Mouse (Mus musculus) urinary bladder, postnatal 4 days (tissue): ENCODE measurements around the gene Zfp94.

ENCODE experiments used
- DNase-seq, 2 experiments: peaks; one replicate each; pipeline ENCODE4 v3.0.0; 2021 to 2022; ENCODE audit warnings: low spot score in 2 of 2

Zfp94 gene

DNA sequence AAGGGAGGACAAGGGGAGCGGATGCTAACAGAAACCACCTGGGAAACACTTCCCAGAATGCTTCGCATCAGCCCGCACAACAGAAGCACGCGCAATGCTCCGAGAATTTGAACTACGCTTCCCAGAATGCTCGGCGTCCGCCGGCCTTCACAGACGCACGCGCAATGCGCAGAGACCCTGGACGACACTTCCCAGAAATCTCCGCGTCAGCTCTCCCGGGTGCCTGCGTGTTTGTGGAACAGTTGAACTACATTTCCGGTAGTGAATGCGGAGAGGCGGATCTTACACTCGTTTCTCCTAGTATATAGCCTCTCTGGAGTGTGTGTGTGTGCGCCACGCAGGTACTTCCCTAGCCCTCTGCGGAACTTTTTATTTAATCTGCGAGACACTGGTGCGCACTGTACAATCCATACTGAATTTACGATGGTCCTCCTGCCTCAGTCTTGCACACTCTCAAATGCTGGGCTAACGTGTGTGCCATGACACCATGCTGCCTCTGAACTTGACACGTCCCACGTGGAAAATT lies at the start of gene Zfp94:
Gene Zfp94, minus strand, starts transcription at position 100 of the 526 bp plus-strand sequence.
- DNase-seq = peak; percentile 92

DNA sequence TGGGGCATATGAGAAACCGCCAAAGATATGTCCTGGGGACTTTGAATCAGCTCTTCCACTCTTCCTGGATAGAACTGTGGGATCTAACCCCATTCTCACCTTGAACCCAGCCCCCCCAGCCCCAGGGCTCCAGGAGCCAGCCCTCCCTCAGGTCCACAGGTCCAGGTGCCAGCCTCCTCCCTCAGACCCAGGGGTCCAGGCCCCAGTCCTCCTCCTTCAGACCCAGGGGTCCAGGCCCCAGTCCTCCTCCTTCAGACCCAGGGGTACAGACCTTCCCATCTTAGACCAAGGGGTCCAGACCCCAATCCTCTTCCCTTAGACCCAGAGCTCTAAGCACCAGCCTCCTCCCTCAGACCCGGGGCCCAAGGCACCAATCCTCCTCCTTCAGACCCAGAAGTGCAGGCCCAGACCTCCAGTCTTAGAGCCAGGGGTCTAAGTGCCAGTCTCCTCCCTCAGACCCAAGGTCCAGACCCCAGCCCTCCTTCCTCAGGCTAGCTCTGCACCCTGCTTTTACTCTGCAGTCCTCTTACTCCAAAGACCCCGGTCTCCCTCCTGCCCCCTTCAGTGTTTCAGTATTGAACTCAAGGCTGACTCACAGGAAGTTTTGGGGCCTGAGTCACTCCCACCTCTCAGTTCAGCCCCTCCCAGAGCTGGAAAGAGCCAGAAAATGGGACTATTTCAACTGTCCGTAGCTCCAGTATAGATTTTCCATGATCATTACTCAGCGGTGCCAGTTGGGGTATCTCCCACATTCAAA lies 49.0 kb upstream of the Zfp94 start:
- DNase-seq = no peak

DNA sequence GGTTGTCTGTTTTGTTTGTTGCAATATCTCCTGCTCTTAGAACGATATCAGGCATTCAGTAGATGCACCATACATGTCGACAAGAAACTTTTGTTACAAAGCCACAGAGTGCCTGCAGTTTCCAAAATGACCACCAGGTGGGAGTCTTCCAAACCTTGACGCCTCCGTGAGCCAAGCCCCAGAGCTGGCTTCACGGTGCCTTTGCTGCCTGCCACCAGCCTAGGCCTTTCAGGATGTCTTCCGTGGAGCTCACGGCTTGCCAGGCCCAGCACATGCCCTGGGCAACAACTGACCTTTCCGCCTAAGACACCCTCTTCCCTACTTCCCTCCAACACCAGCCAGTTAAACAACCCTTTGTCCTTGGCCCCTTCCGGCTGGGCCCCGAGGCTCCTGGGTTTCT lies 48.4 kb upstream of the Zfp94 start:
- peak; percentile 64 to 86 for DNase-seq

DNA sequence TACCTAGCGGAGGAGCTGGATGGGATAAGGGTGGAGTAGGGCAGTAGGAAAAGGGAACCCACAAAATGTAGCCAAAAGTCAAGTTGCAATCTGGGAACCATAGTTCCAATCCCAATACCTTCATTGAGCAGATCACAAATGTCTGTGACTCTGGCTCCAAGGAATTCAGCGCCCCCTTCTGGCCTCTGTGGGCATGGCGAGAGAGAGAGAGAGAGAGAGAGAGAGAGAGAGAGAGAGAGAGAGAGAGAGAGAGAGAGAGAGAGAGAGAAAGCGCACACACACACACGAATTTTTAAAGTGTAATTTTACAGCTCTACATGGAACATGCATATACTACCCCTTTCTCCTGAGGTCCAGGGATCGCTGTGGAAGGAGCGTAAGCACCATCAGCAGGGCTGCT lies 46.8 kb upstream of the Zfp94 start:
- no peak for DNase-seq

DNA sequence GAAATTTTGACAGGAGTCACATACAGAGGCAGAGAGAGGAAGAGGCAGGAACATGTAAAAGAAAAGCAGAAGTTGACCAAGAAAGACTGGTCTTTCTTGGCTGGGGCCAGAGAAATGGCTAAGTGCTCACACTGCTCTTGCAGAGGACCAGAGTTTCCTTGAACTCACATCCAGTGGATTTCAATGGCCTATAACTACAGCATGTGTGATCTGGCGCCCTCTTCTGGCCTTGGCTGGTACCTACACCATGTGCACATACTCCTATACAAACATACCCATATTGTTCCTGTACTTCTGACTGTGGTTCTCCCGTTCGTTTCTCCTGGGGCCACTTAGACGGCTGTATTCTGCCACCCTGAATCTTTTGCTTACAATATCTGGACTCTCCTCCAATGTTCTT lies 44.5 kb upstream of the Zfp94 start:
- DNase-seq = no peak

DNA sequence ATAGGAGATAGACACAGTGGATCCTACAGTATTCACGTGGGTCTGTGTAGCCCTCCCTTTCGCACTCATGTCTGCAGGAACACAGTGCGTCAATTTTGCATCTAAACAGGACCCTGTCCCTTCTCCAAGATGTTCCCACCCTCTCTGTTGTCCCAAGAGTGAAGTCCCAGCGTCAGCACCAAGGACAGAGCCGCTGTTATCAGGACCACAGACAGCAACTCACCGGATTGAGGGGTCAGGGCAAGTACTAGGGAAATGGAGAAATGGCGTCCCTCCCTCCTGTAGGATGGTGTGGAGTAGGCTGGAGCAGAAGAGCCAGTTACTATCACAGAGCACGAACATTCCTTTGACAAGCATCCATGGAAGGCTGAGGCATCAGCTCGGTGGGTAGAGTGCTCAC lies 42.8 kb upstream of the Zfp94 start:
- no peak for DNase-seq

DNA sequence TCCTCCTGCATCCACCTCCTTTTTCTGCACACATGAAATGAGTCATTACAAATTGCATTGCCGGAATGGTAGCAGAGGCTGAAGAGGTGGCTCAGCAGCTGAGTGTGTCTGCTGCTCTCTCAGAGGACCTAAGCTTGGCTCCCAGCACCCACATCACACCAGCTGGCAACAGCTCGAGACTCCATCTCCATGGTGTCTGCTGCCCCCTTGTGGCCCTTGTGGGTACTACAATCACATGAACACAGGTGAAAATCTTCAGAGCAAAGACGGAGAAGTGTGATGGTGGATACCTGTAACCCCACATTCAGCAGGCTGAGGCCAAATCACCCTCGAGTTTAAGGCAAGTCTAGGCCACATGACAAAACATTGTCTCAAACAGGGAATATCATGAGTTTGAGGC lies 41.4 kb upstream of the Zfp94 start:
- no peak for DNase-seq

DNA sequence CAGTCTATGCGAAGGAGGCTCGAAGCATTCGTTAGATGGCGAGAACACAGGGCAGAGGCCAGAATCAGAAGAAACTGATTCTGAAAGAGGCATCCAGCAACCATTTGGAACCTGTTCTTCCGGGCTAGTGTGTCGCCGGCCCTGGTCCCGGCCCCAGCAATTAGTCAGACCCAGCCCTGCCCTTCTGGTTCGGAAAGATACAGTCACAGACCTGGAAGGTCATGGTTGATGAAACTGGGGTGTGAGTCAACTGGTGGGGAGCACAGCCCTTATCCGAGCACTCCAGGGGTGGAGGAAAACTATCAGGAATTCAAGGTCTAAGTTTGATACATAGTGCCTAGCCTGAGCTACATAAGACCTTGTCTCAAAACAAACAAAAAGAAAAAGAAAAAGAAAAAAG lies 39.6 kb upstream of the Zfp94 start:
- no peak for DNase-seq

DNA sequence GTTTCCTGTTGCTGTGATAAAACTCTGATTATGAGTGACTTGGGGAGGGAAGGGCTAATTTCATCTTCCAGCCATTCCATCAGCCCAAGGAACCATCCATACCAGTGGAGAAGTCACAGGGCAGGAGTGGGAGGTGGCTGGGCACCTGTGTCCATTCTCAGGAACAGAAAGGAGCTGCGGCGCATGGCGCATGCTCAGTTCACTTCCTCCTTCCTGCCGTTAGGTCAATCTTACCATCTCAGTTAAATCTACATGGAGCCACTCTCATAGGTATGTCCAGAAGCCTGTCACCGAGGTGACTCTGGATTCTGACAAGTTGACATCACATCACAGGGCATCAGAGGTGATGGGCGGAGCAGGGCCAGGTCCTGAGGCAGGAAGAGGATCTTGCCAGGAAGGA lies 39.2 kb upstream of the Zfp94 start:
- DNase-seq = no peak

DNA sequence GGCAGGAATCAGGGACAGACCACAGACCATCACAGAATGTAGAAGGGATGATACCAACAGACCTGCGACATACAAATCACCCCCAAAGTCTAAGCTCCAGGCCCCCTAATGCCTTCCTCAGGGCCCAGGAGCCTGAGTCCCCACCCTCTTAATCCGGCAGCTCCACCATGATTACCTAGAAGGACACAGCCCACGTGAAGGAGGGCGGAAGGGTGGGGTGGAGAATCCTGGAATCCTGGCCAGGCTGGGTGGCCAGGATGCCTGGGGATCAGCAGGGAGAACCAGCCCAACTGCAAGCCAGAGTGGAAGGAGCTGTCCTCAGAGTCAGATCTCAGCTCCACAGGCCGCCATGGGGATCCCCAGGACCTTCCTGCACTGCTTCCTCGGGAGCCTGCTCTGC lies 32.4 kb upstream of the Zfp94 start, which contains the start of gene Lypd5:
Gene Lypd5, plus strand, starts transcription at position 301 of the 400 bp plus-strand sequence.
- no peak for DNase-seq

DNA sequence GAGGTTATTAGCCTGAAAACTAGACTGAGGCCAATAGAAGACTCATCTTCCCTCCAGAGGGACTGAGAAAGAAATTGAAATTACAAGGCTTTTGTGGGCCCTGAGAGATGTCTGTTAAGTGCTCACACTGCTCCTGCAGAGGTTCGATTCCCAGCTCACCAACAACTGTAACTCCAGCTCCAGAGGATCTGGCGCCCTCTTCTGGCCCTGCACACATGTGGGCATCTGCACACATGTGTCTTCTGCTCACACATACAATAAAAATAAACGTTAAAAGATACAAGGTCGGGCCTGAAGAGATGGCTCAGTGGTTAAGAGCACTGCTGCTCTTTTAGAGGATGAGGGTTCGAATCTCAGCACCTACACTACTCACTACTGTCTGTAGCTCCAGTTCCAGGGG lies 30.0 kb upstream of the Zfp94 start:
- no peak for DNase-seq

DNA sequence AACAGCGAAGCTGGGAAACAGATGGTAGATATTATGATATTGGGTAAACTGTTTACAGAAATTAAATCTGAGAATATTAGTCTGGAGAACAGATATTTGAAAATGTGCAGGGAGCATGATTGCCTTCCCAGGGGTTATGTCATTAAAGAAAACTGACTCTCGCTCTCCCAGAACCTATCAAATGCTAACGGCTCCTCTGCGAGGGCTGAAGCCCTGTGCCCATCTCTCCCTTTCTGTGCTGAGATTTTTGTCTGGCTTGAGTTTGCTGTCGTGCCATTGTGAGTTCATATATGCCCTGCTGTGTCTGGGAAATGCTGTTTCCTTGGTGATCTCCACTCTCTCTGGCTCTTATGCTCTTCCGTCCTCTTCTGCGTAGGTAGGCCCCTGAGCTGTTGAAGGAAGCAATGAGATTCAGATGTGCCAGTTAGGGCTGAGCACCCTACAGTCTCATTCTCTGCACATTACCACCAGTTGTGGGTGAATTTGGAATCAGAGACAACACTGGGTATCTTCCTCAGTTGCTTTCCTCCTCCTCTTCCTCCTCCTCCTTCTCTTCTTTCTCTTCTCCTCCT lies 27.3 kb upstream of the Zfp94 start:
- no peak for DNase-seq

DNA sequence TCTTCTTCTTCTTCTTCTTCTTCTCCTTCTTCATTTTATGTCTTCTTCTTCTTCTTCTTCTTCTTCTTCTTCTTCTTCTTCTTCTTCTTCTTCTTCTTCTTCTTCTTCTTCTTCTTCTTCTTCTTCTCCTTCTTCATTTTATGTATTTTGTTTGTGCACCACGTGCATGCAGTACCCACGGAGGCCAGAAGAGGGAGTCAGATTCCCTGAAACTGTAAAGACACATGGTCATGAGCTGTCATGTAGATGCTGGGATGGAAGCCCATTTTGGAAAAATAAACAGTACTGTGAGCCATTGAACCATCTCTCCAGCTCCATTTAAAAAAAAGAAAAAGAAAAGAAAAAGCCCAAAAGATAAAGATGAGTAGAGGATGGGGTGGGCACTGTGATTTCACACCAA lies 21.8 kb upstream of the Zfp94 start:
- DNase-seq = no peak

DNA sequence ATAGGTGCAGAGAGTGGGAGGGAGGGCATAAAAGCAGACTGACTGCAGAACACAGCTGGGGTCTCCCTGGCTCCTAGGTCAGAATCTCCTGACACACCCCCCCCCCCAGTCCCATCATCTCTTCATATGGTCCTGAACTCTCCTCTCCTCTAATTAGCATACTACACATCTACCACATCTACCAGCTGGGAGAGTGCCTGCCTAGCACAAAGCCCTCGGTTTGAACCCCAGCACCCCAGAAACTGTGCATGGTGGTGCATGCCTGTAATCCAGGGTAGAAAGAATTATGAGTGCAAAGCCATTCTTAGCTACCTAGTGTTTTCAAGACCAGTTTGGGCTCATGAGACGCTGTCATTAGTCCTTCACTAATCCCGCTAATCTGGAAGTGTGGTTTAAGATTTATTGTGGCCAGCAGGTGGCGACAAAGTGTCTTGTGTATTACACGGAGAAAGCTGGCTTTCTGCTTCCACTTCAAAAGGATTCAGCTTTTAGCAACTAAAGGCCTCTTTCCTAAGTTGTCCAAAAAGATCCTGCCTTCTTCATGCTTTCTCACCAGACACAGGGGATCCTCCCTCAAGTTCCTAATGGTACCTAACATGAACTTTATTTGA lies 19.3 kb upstream of the Zfp94 start:
- DNase-seq = peak in 1 of 2 experiments; percentile 75

DNA sequence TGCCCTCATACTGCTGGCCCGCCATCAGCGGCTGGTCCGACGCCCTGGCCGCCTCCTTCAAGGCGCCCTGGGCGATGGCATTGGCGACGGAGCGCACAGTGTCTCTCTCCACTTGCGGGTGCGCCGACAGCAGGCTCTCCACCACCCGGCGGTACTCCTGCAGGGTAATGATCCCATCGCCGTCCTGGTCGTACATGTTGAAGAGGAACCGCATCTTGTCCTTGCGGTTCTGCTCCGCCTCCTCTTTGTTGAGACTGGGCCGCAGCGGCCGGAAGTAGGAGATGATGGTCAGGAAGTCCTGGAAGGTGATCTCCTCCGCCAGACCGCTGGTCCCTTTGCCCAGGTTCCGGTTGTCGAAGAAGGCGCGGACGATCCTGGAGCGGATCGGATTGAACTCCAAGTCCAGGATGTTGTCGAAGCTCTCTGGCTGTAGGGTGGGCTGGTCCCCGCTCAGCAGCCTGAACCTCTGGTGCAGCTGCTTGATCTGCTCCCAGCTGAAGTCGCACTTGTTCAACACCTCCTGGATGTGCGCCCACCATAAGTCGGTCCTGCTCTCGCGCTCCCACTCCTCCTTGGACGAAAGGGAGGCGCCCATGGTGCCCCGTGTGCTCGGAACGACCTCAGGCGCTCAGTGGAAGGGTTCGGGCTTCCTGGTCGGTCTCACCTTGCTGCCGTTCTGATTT lies 17.0 kb upstream of the Zfp94 start, which contains the start of gene Tescl:
Gene Tescl, minus strand, starts transcription at position 633 of the 683 bp plus-strand sequence.
- DNase-seq = no peak

DNA sequence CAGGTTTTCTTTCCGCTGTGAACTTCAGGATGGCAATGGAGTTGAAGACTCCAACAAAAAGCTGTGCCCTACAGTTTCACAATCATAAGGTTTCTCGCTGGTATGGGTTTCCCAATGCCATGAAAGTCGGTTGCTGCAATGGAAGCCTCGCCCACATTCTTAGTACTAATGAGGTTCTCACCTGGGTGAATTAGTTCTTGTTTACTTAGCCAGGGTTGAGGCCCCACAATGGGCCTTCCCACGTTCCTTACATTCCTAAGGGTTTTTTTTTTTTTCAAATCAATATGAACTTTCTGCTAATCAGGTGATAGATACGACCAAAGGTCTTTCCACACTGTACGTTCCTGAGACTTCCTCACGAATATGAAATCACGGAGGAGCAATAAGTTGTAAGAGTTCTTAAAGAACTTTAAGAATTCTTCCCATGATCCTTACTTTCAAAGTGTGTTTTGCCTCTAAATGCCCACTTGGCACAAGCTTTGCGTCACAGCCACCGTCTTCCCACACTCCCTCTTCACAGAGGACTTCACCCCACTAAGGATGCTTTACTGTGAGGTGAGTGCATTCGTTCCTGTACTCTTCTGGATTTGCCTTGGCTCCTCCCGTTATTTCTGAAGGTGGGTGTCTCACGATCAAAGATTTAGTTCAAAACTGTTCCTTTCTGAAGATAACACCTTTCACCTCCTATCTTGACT lies 11.0 kb upstream of the Zfp94 start:
- DNase-seq = no peak

DNA sequence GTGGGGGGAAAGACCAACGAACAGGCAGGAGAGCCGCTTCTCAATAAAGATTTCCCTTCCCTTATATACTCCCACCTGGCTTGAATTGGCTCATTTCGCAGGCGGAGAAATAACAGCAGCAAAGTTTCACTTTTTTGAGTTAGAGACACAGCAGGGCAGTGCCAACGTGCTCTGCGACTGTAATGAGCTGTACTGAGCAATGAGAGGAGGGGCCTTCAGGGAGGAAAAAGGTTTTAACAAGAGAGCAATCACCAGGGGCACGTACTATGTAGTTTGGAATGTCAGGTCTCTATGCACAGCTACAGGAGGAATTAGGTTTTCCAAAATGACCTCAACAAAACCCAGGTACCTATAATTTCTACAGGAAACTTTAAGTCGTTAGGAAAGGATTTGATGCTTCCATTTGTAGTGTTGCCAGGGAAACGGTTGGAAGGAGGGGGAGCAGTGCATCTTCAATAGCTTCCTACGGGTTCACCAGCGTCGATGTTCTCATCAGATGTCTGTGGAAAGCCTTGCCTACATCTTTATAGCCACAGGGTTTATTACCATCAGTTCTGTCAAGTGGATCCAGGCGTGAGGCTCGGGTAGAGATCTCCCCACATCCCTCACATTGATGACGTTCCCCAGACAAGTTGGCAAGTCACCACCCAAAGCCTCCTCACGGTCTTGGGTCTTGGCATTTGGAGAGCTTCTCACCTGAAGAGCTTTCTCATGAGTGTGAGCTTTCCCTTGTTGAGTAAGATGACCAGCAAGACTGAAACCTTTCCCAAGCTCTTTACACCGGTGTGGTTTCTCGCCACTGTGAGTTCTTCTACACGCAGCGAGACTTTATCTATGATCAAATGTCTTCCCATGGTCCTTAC lies 10.0 kb upstream of the Zfp94 start:
- no peak for DNase-seq

DNA sequence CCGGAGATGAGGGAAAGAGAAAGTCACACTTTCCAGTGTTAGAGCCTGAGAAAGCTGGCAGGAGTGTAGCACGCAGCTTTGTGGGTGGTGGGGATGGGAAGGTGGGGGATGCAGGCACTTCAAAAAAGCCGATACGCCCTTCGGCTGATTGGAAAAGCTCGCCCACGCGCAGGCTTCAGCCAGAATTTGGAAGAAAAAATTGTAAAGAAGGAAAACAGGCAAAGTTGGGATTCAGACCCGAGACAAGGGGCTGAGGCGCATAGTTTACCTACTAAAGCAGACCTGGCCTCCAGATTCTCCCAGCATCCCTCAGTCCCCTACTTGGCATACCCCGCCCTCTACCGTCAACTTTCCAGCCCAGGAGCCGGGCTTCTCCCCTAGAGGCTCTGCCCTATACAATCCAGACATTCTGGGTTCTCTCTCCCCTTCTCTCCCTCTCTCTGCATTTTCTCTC lies 9.2 kb upstream of the Zfp94 start:
- no peak for DNase-seq

DNA sequence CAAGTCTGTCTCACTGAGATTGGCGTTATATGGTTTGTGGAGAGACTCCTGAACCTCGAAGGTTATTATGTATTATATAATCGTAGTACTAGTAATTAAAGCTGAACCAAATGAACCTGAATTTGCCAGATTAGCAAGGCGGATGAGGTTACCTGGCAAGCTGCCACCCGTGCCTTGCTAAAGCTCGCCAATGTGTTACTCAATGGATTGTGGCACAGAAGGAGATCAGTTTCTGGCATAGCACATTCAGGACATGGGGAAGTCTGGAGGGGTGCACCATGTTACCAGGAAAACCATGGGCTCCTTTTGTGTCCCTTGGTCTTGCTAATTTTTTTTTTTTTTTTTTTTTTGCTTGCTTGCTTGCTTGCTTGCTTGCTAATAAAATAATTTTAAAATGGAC lies 8.7 kb upstream of the Zfp94 start:
- DNase-seq = no peak

DNA sequence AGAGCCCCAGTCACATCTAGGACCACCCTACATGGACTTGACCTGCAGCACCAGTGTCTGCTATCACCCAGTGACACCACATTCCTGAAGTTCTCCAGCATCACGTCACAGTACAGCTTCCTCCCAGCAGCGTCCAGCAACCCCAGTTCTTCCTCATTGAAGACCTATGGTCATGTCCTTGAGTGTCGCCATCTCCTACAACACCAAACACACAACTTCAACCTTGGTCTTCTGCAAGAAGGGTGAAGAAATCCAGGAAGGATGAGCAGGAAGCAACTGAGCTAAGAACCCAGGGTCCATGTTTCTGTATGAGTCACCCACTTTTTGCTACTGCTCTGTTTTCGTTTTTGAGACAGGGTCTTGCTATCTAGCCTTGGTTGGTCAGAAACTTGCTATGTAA lies 6.1 kb upstream of the Zfp94 start:
- DNase-seq = no peak

DNA sequence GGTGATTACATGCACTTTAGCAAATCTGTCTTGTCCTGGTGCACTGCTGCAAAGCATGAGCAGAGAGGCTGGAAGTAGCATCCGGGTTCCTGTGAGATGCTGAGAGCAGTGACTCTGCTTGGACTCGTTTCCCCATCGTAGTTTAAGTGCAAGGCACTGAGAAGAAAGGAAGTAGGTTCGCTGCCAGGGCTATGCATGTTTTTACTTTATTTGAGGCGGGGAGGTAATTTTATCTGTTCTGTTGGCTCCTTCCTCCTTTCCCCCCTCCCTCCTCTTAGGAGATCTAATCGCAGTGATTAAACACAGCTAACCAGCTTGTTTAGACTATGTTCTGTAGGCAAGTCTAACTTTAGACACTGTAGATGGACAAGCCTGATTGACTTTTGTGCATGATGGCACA lies 2.5 kb upstream of the Zfp94 start:
- DNase-seq = no peak
